Mouse (Mus musculus): ENCODE data around the gene Mbd3. TPM values are rescaled to one million over a fixed set of nuclear protein-coding genes. Genes with fewer than 3 reads are reported as not detected.

The Mbd3 gene
- total and polyA plus RNA-seq, 3 experiments: 41.7 to 244 (median 42.0) TPM

DNA sequence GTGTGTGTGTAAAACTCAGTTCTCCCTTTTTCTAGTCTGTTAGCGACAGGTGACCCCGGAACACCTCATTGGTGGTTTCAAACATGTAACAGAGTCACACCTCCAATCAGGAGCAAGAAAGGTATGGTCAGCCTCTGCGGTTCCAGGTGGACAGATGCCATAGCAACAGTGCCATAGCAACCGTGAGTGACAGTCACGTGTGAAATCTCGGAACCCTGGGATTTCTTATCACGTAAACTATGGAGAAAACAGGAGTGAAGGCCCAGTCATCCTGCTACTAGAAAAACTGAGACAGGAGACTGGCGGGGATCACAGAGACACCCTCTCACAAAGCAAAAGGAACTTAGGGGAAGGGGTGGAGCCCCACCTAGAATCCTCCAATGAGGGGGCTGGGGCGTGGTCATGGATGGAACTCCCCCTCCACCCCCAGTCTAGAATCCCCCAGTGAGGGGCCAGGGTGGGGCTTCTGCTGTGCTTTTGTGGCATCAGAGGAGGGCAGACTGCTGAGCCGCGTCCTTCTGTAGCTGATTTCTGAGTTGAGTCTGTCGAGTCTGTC is 27.9 kb downstream of the Mbd3 start:
- H3K27me3 ChIP-seq (ENCODE audit: insufficient read depth, low read length): peaks cover 44% of the 10 kb centered on the region
- H3K9me3 ChIP-seq (replicated peaks): peaks cover 7% of the 10 kb centered on the region
- no peaks in the 10 kb centered on the region for H3K36me3 ChIP-seq (replicated peaks)
- TF ChIP-seq GATA2 (IDR thresholded peaks at IDR 0.05; ENCODE audit: borderline replicate concordance, low read depth, low read length) (no peak), CTCF (IDR thresholded peaks at IDR 0.05; ENCODE audit: low read depth, low read length) (no peak), TAL1 (conservative IDR thresholded peaks at IDR 0.05; ENCODE audit: low read depth, low read length) (no peak), POLR2AphosphoS5 (IDR thresholded peaks at IDR 0.05; ENCODE audit: insufficient replicate concordance, low read depth, low read length) (no peak), GATA1 (IDR thresholded peaks at IDR 0.05; ENCODE audit: borderline replicate concordance, low read length) (no peak)
- H3K4me1 ChIP-seq (ENCODE audit: insufficient read depth, low read depth, low read length): peaks cover 33% of the 10 kb centered on the region
- DNase-seq (ENCODE audit: low spot score) (peak; percentile 39), ATAC-seq (ENCODE audit: extremely low read depth, insufficient number of reproducible peaks, low FRiP score, poor library complexity, severe bottlenecking) (no peak)
- H3K4me3 ChIP-seq (ENCODE audit: low read depth, low read length): no peak overlapping the region

GRCm38 (mm10) chr10:80369995-80370747 is 29.2 kb downstream of the Mbd3 start:
- H3K27me3 ChIP-seq (ENCODE audit: insufficient read depth, low read length): peaks cover 53% of the 10 kb centered on the region
- H3K4me1 ChIP-seq (ENCODE audit: insufficient read depth, low read depth, low read length): peaks cover 33% of the 10 kb centered on the region
- no peaks in the 10 kb centered on the region for H3K36me3 ChIP-seq (replicated peaks)
- ATAC-seq (ENCODE audit: extremely low read depth, insufficient number of reproducible peaks, low FRiP score, poor library complexity, severe bottlenecking) (no peak), DNase-seq (ENCODE audit: low spot score) (no peak)
- no peak overlapping the region for H3K4me3 ChIP-seq (ENCODE audit: low read depth, low read length)
- peaks cover 7% of the 10 kb centered on the region for H3K9me3 ChIP-seq (replicated peaks)
- TF ChIP-seq CTCF (IDR thresholded peaks at IDR 0.05; ENCODE audit: low read depth, low read length) (peak; percentile 6; the same call in 1 of the 2 replicates), GATA1 (IDR thresholded peaks at IDR 0.05; ENCODE audit: borderline replicate concordance, low read length) (no peak)

DNA sequence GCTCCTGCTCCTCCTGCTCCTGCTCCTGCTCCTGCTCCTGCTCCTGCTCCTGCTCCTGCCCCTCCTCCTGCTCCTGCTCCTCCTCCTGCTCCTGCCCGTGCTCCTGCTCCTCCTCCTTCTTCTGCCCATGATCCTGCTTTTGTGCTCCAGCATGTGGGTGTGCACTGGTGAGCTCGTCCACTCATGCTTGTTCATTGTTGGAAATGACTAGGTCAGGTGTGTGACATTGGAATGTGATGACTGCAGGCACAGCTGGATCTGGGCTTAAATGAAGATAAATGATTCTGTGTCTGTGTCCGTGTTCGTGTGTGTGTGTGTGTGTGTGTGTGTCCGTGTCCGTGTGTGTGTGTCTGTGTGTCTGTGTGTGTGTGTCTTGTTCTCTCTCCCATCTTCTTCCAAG is 31.0 kb downstream of the Mbd3 start:
- peaks cover 68% of the 10 kb centered on the region for H3K27me3 ChIP-seq (ENCODE audit: insufficient read depth, low read length)
- no peak for TF ChIP-seq GATA1 (IDR thresholded peaks at IDR 0.05; ENCODE audit: borderline replicate concordance, low read length)
- TF ChIP-seq TAL1 (conservative IDR thresholded peaks at IDR 0.05; ENCODE audit: low read depth, low read length): no peak
- no peak for TF ChIP-seq CTCF (IDR thresholded peaks at IDR 0.05; ENCODE audit: low read depth, low read length)
- TF ChIP-seq GATA2 (IDR thresholded peaks at IDR 0.05; ENCODE audit: borderline replicate concordance, low read depth, low read length): no peak
- TF ChIP-seq POLR2AphosphoS5 (IDR thresholded peaks at IDR 0.05; ENCODE audit: insufficient replicate concordance, low read depth, low read length): no peak
- peaks cover 33% of the 10 kb centered on the region for H3K4me1 ChIP-seq (ENCODE audit: insufficient read depth, low read depth, low read length)
- no peak overlapping the region for H3K4me3 ChIP-seq (ENCODE audit: low read depth, low read length)
- H3K9me3 ChIP-seq (replicated peaks): peaks cover 7% of the 10 kb centered on the region
- ATAC-seq (ENCODE audit: extremely low read depth, insufficient number of reproducible peaks, low FRiP score, poor library complexity, severe bottlenecking) (no peak), DNase-seq (ENCODE audit: low spot score) (no peak)
- H3K36me3 ChIP-seq (replicated peaks): no peaks in the 10 kb centered on the region

DNA sequence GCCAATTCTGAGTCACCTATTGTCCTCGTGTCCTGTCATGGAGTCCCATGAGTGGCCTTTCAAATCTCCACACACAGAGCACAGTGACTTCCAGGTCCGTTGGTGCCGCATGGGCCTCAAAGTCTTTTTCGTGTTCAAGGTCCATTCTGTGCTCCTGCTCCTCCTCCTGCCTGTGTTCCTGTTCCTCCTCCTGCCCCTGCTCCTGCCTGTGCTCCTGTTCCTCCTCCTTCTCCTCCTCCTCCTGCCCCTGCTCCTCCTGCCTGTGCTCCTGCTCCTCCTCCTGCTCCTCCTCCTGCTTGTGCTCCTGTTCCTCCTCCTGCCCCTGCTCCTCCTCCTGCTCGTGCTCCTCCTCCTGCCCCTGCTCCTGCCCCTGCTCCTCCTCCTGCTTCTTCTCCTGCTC is 31.4 kb downstream of the Mbd3 start:
- TF ChIP-seq POLR2AphosphoS5 (IDR thresholded peaks at IDR 0.05; ENCODE audit: insufficient replicate concordance, low read depth, low read length): no peak
- TF ChIP-seq GATA2 (IDR thresholded peaks at IDR 0.05; ENCODE audit: borderline replicate concordance, low read depth, low read length): no peak
- no peak for TF ChIP-seq CTCF (IDR thresholded peaks at IDR 0.05; ENCODE audit: low read depth, low read length)
- no peak for TF ChIP-seq GATA1 (IDR thresholded peaks at IDR 0.05; ENCODE audit: borderline replicate concordance, low read length)
- no peak for TF ChIP-seq TAL1 (conservative IDR thresholded peaks at IDR 0.05; ENCODE audit: low read depth, low read length)
- no peaks in the 10 kb centered on the region for H3K36me3 ChIP-seq (replicated peaks)
- DNase-seq (ENCODE audit: low spot score) (no peak), ATAC-seq (ENCODE audit: extremely low read depth, insufficient number of reproducible peaks, low FRiP score, poor library complexity, severe bottlenecking) (no peak)
- peaks cover 67% of the 10 kb centered on the region for H3K27me3 ChIP-seq (ENCODE audit: insufficient read depth, low read length)
- no peak overlapping the region for H3K4me3 ChIP-seq (ENCODE audit: low read depth, low read length)
- H3K4me1 ChIP-seq (ENCODE audit: insufficient read depth, low read depth, low read length): peaks cover 33% of the 10 kb centered on the region
- H3K9me3 ChIP-seq (replicated peaks): peaks cover 7% of the 10 kb centered on the region

- TF ChIP-seq GATA2 (IDR thresholded peaks at IDR 0.05; ENCODE audit: borderline replicate concordance, low read depth, low read length): no peak
- no peak for TF ChIP-seq TAL1 (conservative IDR thresholded peaks at IDR 0.05; ENCODE audit: low read depth, low read length)
- TF ChIP-seq GATA1 (IDR thresholded peaks at IDR 0.05; ENCODE audit: borderline replicate concordance, low read length): no peak
- no peak for TF ChIP-seq POLR2AphosphoS5 (IDR thresholded peaks at IDR 0.05; ENCODE audit: insufficient replicate concordance, low read depth, low read length)
- no peak for TF ChIP-seq CTCF (IDR thresholded peaks at IDR 0.05; ENCODE audit: low read depth, low read length)
- Histone ChIP-seq H3K27me3 (ENCODE audit: insufficient read depth, low read length) (peaks cover 73% of the 10 kb centered on the region), H3K36me3 (replicated peaks) (no peaks in the 10 kb centered on the region), H3K9me3 (replicated peaks) (peaks cover 14% of the 10 kb centered on the region), H3K4me1 (ENCODE audit: insufficient read depth, low read depth, low read length) (peaks cover 13% of the 10 kb centered on the region), H3K4me3 (ENCODE audit: low read depth, low read length) (no peak overlapping the region)
- no peak for ATAC-seq (ENCODE audit: extremely low read depth, insufficient number of reproducible peaks, low FRiP score, poor library complexity, severe bottlenecking)
- DNase-seq (ENCODE audit: low spot score): no peak
These were observed 33.6 kb downstream of the Mbd3 start for GRCm38 (mm10) chr10:80365736-80366135.

DNA sequence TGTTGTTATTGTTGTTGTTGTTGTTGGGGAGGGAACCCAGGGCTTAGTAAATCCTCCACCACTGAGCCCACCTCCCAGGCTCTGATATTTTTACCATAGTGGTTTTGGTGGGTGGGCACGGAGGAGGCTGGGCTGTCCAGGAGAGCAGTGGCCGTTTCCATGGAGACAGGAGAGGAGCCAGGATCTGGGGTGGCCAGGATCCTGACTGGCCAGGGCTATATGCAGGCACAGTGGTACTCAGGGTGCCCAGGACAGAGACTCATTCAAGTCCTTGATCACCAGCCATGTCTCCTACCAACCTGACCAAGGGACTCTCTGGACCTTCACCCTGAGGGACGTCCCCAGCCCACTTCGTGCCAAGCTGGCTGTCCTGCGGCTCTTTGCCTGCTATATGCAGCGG is 35.6 kb downstream of the Mbd3 start:
- no peak for DNase-seq (ENCODE audit: low spot score)

More for the DNA sequence above, 35.6 kb downstream of the Mbd3 start:
- Histone ChIP-seq H3K27me3 (ENCODE audit: insufficient read depth, low read length) (peaks cover 79% of the 10 kb centered on the region), H3K9me3 (replicated peaks) (peaks cover 14% of the 10 kb centered on the region), H3K36me3 (replicated peaks) (no peaks in the 10 kb centered on the region), H3K4me3 (ENCODE audit: low read depth, low read length) (no peak overlapping the region), H3K4me1 (ENCODE audit: insufficient read depth, low read depth, low read length) (peaks cover 6% of the 10 kb centered on the region)
- TF ChIP-seq GATA1 (IDR thresholded peaks at IDR 0.05; ENCODE audit: borderline replicate concordance, low read length) (no peak), TAL1 (conservative IDR thresholded peaks at IDR 0.05; ENCODE audit: low read depth, low read length) (no peak), CTCF (IDR thresholded peaks at IDR 0.05; ENCODE audit: low read depth, low read length) (no peak), GATA2 (IDR thresholded peaks at IDR 0.05; ENCODE audit: borderline replicate concordance, low read depth, low read length) (no peak)
- ATAC-seq (ENCODE audit: extremely low read depth, insufficient number of reproducible peaks, low FRiP score, poor library complexity, severe bottlenecking): no peak
